Mouse (Mus musculus): ENCODE measurements around the gene Lgals2.

DNA sequence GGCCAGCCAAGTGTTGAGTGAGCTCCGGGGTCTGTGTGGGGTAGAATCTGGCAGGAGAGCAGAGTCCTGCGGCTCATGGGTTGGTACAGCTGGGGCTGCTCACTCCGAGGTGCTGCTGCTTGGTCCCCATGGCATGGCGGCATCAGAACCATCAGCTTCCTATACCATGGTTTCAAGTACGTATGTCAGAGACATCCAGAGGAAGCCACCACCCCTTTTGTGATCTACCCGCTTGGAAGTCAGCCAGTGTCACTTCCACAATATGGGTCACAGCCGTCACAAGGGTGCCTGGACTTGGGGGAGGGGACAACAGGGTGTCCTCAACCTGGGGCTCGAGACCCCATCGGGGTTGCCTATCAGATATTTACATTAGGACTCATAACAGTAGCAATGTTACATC is 45.2 kb downstream of the Lgals2 start:
- TF ChIP-seq CTCF (IDR thresholded peaks at IDR 0.05; ENCODE audit: control insufficient read depth, insufficient read depth, insufficient replicate concordance, low read depth, low read length), result no peak
- no peak for TF ChIP-seq POLR2A (IDR thresholded peaks at IDR 0.05; ENCODE audit: control insufficient read depth, low read depth, low read length)

Data from testis, adult 2 months (tissue).